Mouse (Mus musculus): ENCODE data around the gene Fam187a.

Fam187a gene

GRCm38 (mm10) chr11:102884616-102885219 is at the start of gene Fam187a:
TSS of gene Fam187a (plus strand) at chr11:102885169.
- DNase-seq (ENCODE audit: low spot score) = no peak

GRCm38 (mm10) chr11:102835549-102835948 is 49.4 kb upstream of the Fam187a start, which contains the start of gene Higd1b:
TSS of gene Higd1b (plus strand) at chr11:102835849.
- no peak for DNase-seq (ENCODE audit: low spot score)

GRCm38 (mm10) chr11:102836146-102836545 is 48.8 kb upstream of the Fam187a start:
- no peak for DNase-seq (ENCODE audit: low spot score)

GRCm38 (mm10) chr11:102837385-102837784 is 47.6 kb upstream of the Fam187a start:
- DNase-seq (ENCODE audit: low spot score) = no peak

GRCm38 (mm10) chr11:102838126-102838525 is 46.8 kb upstream of the Fam187a start:
- DNase-seq (ENCODE audit: low spot score) = no peak

- DNase-seq (ENCODE audit: low spot score) = no peak
Observed at GRCm38 (mm10) chr11:102838616-102839150, 46.3 kb upstream of the Fam187a start.

GRCm38 (mm10) chr11:102845926-102846325 is 39.0 kb upstream of the Fam187a start:
- DNase-seq (ENCODE audit: low spot score) = no peak

- peak; percentile 8 for DNase-seq (ENCODE audit: low spot score)
Observed at GRCm38 (mm10) chr11:102851883-102852282, 33.1 kb upstream of the Fam187a start.

GRCm38 (mm10) chr11:102853760-102854159 is 31.2 kb upstream of the Fam187a start:
- no peak for DNase-seq (ENCODE audit: low spot score)

- DNase-seq (ENCODE audit: low spot score) = no peak
Observed at GRCm38 (mm10) chr11:102855941-102856340, 29.0 kb upstream of the Fam187a start.

- DNase-seq (ENCODE audit: low spot score) = no peak
Observed at GRCm38 (mm10) chr11:102858951-102859350, 26.0 kb upstream of the Fam187a start.

- DNase-seq (ENCODE audit: low spot score) = no peak
Observed at GRCm38 (mm10) chr11:102859933-102860332, 25.0 kb upstream of the Fam187a start.

GRCm38 (mm10) chr11:102864272-102864671 is 20.7 kb upstream of the Fam187a start:
- DNase-seq (ENCODE audit: low spot score) = peak; percentile 18

- DNase-seq (ENCODE audit: low spot score) = no peak
Observed at GRCm38 (mm10) chr11:102874801-102875334, 10.1 kb upstream of the Fam187a start.

- no peak for DNase-seq (ENCODE audit: low spot score)
Observed at GRCm38 (mm10) chr11:102879558-102879957, 5.4 kb upstream of the Fam187a start.

GRCm38 (mm10) chr11:102880585-102881313 is 4.2 kb upstream of the Fam187a start, which contains the start of the genes Eftud2 and Ccdc103:
TSS of gene Eftud2 (minus strand) at chr11:102880985.
TSS of gene Ccdc103 (plus strand) at chr11:102881204.
- DNase-seq (ENCODE audit: low spot score) = peak; percentile 93

- DNase-seq (ENCODE audit: low spot score) = peak; percentile 5
Observed at GRCm38 (mm10) chr11:102881314-102882198, 3.4 kb upstream of the Fam187a start.

GRCm38 (mm10) chr11:102887433-102887832 is 2.5 kb downstream of the Fam187a start:
- DNase-seq (ENCODE audit: low spot score) = no peak

- no peak for DNase-seq (ENCODE audit: low spot score)
Observed at GRCm38 (mm10) chr11:102888135-102888534, 3.2 kb downstream of the Fam187a start.

GRCm38 (mm10) chr11:102890096-102890495 is 5.1 kb downstream of the Fam187a start:
- no peak for DNase-seq (ENCODE audit: low spot score)

- DNase-seq (ENCODE audit: low spot score) = peak; percentile 49
Observed at GRCm38 (mm10) chr11:102893015-102893651, 8.2 kb downstream of the Fam187a start.
